Mouse (Mus musculus): ENCODE data around the gene Tmem151b.

The Tmem151b gene

GRCm38 (mm10) chr17:45545278-45545961 lies 4.1 kb downstream of the Tmem151b start:
- DNase-seq (ENCODE audit: low read depth, low spot score): no peak

- no peak for DNase-seq (ENCODE audit: low read depth, low spot score)
Measured at GRCm38 (mm10) chr17:45544873-45545277, 4.6 kb downstream of the Tmem151b start.

- no peak for DNase-seq (ENCODE audit: low read depth, low spot score)
Measured at GRCm38 (mm10) chr17:45544001-45544872, 5.2 kb downstream of the Tmem151b start.

- no peak for DNase-seq (ENCODE audit: low read depth, low spot score)
Measured at GRCm38 (mm10) chr17:45543115-45543514, 6.4 kb downstream of the Tmem151b start.

- no peak for DNase-seq (ENCODE audit: low read depth, low spot score)
Measured at GRCm38 (mm10) chr17:45542705-45543104, 6.8 kb downstream of the Tmem151b start.

GRCm38 (mm10) chr17:45542129-45542528 lies 7.3 kb downstream of the Tmem151b start:
- DNase-seq (ENCODE audit: low read depth, low spot score): no peak

- no peak for DNase-seq (ENCODE audit: low read depth, low spot score)
Measured at GRCm38 (mm10) chr17:45539664-45540063, 9.8 kb downstream of the Tmem151b start.

- no peak for DNase-seq (ENCODE audit: low read depth, low spot score)
Measured at GRCm38 (mm10) chr17:45538394-45538793, 11.1 kb downstream of the Tmem151b start.

- no peak for DNase-seq (ENCODE audit: low read depth, low spot score)
Measured at GRCm38 (mm10) chr17:45536264-45536663, 13.2 kb downstream of the Tmem151b start.

GRCm38 (mm10) chr17:45532896-45533295 lies 16.6 kb downstream of the Tmem151b start:
- no peak for DNase-seq (ENCODE audit: low read depth, low spot score)

GRCm38 (mm10) chr17:45530346-45530782 lies 19.1 kb downstream of the Tmem151b start:
- DNase-seq (ENCODE audit: low read depth, low spot score): no peak

GRCm38 (mm10) chr17:45526571-45526970 lies 22.9 kb downstream of the Tmem151b start:
- no peak for DNase-seq (ENCODE audit: low read depth, low spot score)

GRCm38 (mm10) chr17:45524961-45525360 lies 24.5 kb downstream of the Tmem151b start:
- DNase-seq (ENCODE audit: low read depth, low spot score): no peak

- no peak for DNase-seq (ENCODE audit: low read depth, low spot score)
Measured at GRCm38 (mm10) chr17:45523263-45523662, 26.2 kb downstream of the Tmem151b start, which contains the start of gene Tcte1. Gene Tcte1, plus strand, starts transcription at chr17:45523434.

GRCm38 (mm10) chr17:45520136-45520535 lies 29.3 kb downstream of the Tmem151b start:
- no peak for DNase-seq (ENCODE audit: low read depth, low spot score)

GRCm38 (mm10) chr17:45518766-45519475 lies 30.6 kb downstream of the Tmem151b start:
- DNase-seq (ENCODE audit: low read depth, low spot score): no peak

- DNase-seq (ENCODE audit: low read depth, low spot score): no peak
Measured at GRCm38 (mm10) chr17:45517549-45518215, 31.8 kb downstream of the Tmem151b start.

- DNase-seq (ENCODE audit: low read depth, low spot score): no peak
Measured at GRCm38 (mm10) chr17:45517135-45517534, 32.3 kb downstream of the Tmem151b start.

GRCm38 (mm10) chr17:45516488-45516887 lies 33.0 kb downstream of the Tmem151b start:
- peak; percentile 69 for DNase-seq (ENCODE audit: low read depth, low spot score)

GRCm38 (mm10) chr17:45515806-45516205 lies 33.7 kb downstream of the Tmem151b start:
- no peak for DNase-seq (ENCODE audit: low read depth, low spot score)

- no peak for DNase-seq (ENCODE audit: low read depth, low spot score)
Measured at GRCm38 (mm10) chr17:45515204-45515726, 34.2 kb downstream of the Tmem151b start.
